Mouse (Mus musculus) adrenal gland, postnatal 25 days (tissue): ENCODE data around the gene Srrd. TPM values are rescaled to one million over a fixed set of nuclear protein-coding genes. Genes with fewer than 3 reads are reported as not detected.
"Not testable (repeated sequence)": the region's sequence is repeated elsewhere in the genome, so short reads cannot be mapped to it uniquely, and the experiment has no call there.

Experiments used
- DNase-seq: peaks from one replicate; pipeline ENCODE4 v3.0.0; 2021; ENCODE audit warnings: mixed read lengths
- total RNA-seq: library from RNA; stranded (reverse); gene quantifications from 2 replicates; pipeline ENCODE4 v1.2.3, GENCODE M21; 2021

Gene Srrd
- total RNA-seq, 1 experiment from 2014 or later = 22.4 TPM

GRCm38 (mm10) chr5:112356322-112356721 lies 13.5 kb upstream of the Srrd start:
- no peak for DNase-seq

GRCm38 (mm10) chr5:112355910-112356309 lies 13.1 kb upstream of the Srrd start, which contains the start of gene Gm6583:
Gm6583 (minus strand) TSS chr5:112356033.
- DNase-seq = no peak

- DNase-seq = no peak
Measured at GRCm38 (mm10) chr5:112355493-112355892, 12.7 kb upstream of the Srrd start.

- no peak for DNase-seq
Measured at GRCm38 (mm10) chr5:112349169-112349568, 6.3 kb upstream of the Srrd start.

- no peak for DNase-seq
Measured at GRCm38 (mm10) chr5:112346211-112346965, 3.5 kb upstream of the Srrd start.

GRCm38 (mm10) chr5:112344092-112344960 lies 1.5 kb upstream of the Srrd start:
- no peak for DNase-seq

- no peak for DNase-seq
Measured at GRCm38 (mm10) chr5:112343205-112343595, 360 bp upstream of the Srrd start.

- no peak for DNase-seq
Measured at GRCm38 (mm10) chr5:112339215-112339614, 3.6 kb downstream of the Srrd start.

- no peak for DNase-seq
Measured at GRCm38 (mm10) chr5:112337004-112337403, 5.8 kb downstream of the Srrd start.

GRCm38 (mm10) chr5:112335473-112335872 lies 7.4 kb downstream of the Srrd start:
- peak; percentile 59 for DNase-seq

- no peak for DNase-seq
Measured at GRCm38 (mm10) chr5:112329805-112330564, 12.9 kb downstream of the Srrd start.

GRCm38 (mm10) chr5:112327854-112328253 lies 15.0 kb downstream of the Srrd start:
- no peak for DNase-seq

- no peak for DNase-seq
Measured at GRCm38 (mm10) chr5:112326446-112327009, 16.3 kb downstream of the Srrd start.

- peak; percentile 96 for DNase-seq
Measured at GRCm38 (mm10) chr5:112325546-112326445, 17.0 kb downstream of the Srrd start, which contains the start of gene Tfip11. Tfip11 (plus strand) TSS chr5:112326358.

- peak; percentile 62 for DNase-seq
Measured at GRCm38 (mm10) chr5:112324637-112325545, 17.9 kb downstream of the Srrd start.

- no peak for DNase-seq
Measured at GRCm38 (mm10) chr5:112323246-112323645, 19.6 kb downstream of the Srrd start.

- DNase-seq = no peak
Measured at GRCm38 (mm10) chr5:112321376-112321775, 21.5 kb downstream of the Srrd start.

- no peak for DNase-seq
Measured at GRCm38 (mm10) chr5:112320936-112321335, 21.9 kb downstream of the Srrd start.

GRCm38 (mm10) chr5:112320379-112320778 lies 22.5 kb downstream of the Srrd start:
- DNase-seq = no peak

GRCm38 (mm10) chr5:112319343-112319742 lies 23.5 kb downstream of the Srrd start:
- DNase-seq = not testable (repeated sequence)
